Mouse (Mus musculus) ES-E14 (cell line): ENCODE measurements around the gene Kif26b. TPM values are rescaled to one million over a fixed set of nuclear protein-coding genes. Genes with fewer than 3 reads are reported as not detected.
A peak's percentile ranks its signal among the peaks of the same experiment; 100 is the strongest.

Source experiments
- DNase-seq: peaks from one replicate; pipeline ENCODE4 v3.0.0-alpha.2; 2013; ENCODE audit warnings: low read depth, low spot score
- H3K27ac ChIP-seq: 2 replicates; pipeline ENCODE4 v1.5.1; 2012; ENCODE audit warnings: low read depth, mild to moderate bottlenecking, low read length, moderate library complexity, mixed read lengths; ENCODE audit not compliant: poor library complexity, insufficient read depth, severe bottlenecking
- H3K36me3 ChIP-seq: 2 replicates; pipeline ENCODE4 v1.6.1; 2012; ENCODE audit warnings: mild to moderate bottlenecking, low read length, moderate library complexity, mixed read lengths; ENCODE audit not compliant: control insufficient read depth, poor library complexity, insufficient read depth, severe bottlenecking
- H3K4me1 ChIP-seq, 2 experiments: fragments of 150-350 bp in 1 of 2; sonication (generic) in 1 of 2; 2 replicates each; pipeline ENCODE4 v1.6.1; 2012; ENCODE audit warnings: low read length in 2 of 2, mild to moderate bottlenecking in 1 of 2, mixed read lengths in 1 of 2; ENCODE audit not compliant: control insufficient read depth in 2 of 2, insufficient read depth in 2 of 2, poor library complexity in 1 of 2
- H3K4me3 ChIP-seq, 2 experiments: fragments of 150-350 bp in 1 of 2; sonication (generic) in 1 of 2; 2 replicates each; pipeline ENCODE4 v1.5.1; 2012; ENCODE audit warnings: low read length in 2 of 2, low read depth in 1 of 2, mild to moderate bottlenecking in 1 of 2, mixed read lengths in 1 of 2; ENCODE audit not compliant: insufficient read depth in 1 of 2, poor library complexity in 1 of 2, severe bottlenecking in 1 of 2
- H3K9ac ChIP-seq: 2 replicates; pipeline ENCODE4 v1.6.1; 2012; ENCODE audit warnings: low read depth, mild to moderate bottlenecking, low read length, mixed read lengths; ENCODE audit not compliant: poor library complexity, insufficient read depth, severe bottlenecking
- H3K9me3 ChIP-seq: fragments of 150-350 bp; sonication (generic); 2 replicates; pipeline ENCODE4 v1.6.1; 2012; ENCODE audit warnings: low read depth, mild to moderate bottlenecking, low read length; ENCODE audit not compliant: control insufficient read depth, insufficient read depth
- CHD2 ChIP-seq: IDR thresholded peaks from 2 replicates; pipeline ENCODE4 v1.6.1; 2014; ENCODE audit warnings: mild to moderate bottlenecking, low read depth, low read length, inconsistent platforms
- HCFC1 ChIP-seq: IDR thresholded peaks from 2 replicates; pipeline ENCODE4 v1.6.1; 2012; ENCODE audit warnings: low read length, inconsistent platforms, borderline replicate concordance; ENCODE audit not compliant: insufficient read depth
- MAFK ChIP-seq: IDR thresholded peaks from 2 replicates; pipeline ENCODE4 v1.6.1; 2014; ENCODE audit warnings: mild to moderate bottlenecking, low read depth, low read length, inconsistent platforms; ENCODE audit not compliant: insufficient read depth
- ZC3H11A ChIP-seq: IDR thresholded peaks from 2 replicates; pipeline ENCODE4 v1.6.1; 2012; ENCODE audit warnings: low read depth, mild to moderate bottlenecking, inconsistent platforms, low read length, borderline replicate concordance
- ZNF384 ChIP-seq: IDR thresholded peaks from 2 replicates; pipeline ENCODE4 v1.6.1; 2012; ENCODE audit warnings: low read depth, low read length, inconsistent platforms
- in situ Hi-C, 2 experiments: fragments of 600-800 bp; cut with MboI; formaldehyde crosslinking; loops; one replicate each; pipeline ENCODE4 v1.15.1; 2025; ENCODE audit warnings: low sequenced_read_pairs in 2 of 2, inconsistent platforms in 1 of 2; ENCODE audit not compliant: unreplicated experiment in 2 of 2
- total RNA-seq: library from RNA; depleted of rRNA; stranded (reverse); fragments of 300-350 nt; gene quantifications from 2 replicates; pipeline ENCODE4 v1.2.3, GENCODE M21; 2012

Kif26b gene
- total RNA-seq, 1 experiment, result 0.94 TPM

DNA sequence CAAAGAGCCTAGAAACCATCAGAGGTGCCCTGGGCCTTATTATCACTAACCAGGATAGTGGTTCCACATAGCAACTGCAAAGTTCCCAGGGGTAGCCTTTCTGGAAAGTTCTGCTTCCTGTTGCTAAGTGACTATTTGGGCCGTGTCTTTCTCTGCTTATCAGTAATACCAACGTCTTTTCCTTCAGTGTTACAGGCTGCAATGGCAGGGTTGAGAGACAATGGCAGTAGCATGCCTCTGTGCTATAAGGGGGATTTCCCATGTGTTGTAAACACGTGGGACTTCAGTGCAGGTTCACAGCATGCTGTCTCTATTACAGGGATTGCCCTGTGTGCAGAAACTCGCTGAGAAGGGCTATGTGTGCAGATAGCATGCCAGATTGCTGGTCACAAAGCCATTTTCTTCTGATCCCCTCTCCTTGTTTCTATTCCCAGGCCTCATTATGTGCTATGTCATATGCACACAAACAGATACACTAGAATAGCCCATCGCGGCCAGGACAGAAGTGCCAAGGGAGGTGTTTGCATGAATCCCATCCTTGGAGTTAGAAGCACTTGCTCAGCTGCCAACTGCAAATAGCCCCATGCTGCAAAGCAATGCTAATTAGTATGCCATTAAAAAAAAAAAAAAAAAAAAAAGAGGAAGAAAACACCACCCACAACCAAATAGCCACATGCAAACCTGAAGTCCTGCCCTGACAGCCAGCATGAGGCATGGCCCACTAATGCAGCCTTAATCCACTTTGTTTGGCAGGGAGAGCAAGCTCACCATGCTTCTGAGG, 384.2 kb downstream of the Kif26b start:
- TF ChIP-seq MAFK (no peak), HCFC1 (no peak), ZNF384 (no peak), CHD2 (no peak), ZC3H11A (no peak)
- Histone ChIP-seq H3K36me3 (no peaks in the 10 kb centered on the region), H3K9ac (no peak overlapping the region), H3K4me1 (0 out of 4 replicates have a peak, but pooled peaks cover 0 to 2% of the 10 kb centered on the region in 2 experiments), H3K4me3 (no peak overlapping the region), H3K9me3 (no peaks in the 10 kb centered on the region), H3K27ac (no peak overlapping the region)
- in situ Hi-C loops, result no loop called here
- no peak for DNase-seq

DNA sequence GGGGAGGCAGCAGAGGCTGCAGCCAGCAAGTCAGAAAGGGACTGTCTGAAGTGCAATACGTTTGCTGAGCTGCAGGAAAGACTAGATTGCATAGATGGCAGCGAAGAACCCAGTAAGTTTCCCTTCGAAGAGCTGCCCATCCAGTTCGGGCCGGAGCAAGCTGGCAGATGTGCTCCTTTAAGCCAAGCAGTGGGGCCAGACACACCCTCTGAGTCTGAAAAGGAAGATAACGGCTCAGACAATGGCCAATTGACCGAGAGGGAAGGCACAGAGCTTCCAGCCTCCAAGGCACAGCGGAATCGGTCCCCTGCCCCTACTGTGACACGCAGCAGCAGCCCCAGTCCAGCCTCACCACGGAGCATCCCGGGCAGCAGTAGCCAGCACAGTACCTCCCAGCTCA, 386.1 kb downstream of the Kif26b start:
- Histone ChIP-seq H3K27ac (no peak overlapping the region), H3K9me3 (no peaks in the 10 kb centered on the region), H3K4me1 (0 out of 4 replicates have a peak, but pooled peaks cover 0 to 2% of the 10 kb centered on the region in 2 experiments), H3K36me3 (no peaks in the 10 kb centered on the region), H3K4me3 (no peak overlapping the region), H3K9ac (no peak overlapping the region)
- in situ Hi-C loops, result no loop called here
- no peak for TF ChIP-seq MAFK
- no peak for TF ChIP-seq ZC3H11A
- no peak for TF ChIP-seq ZNF384
- TF ChIP-seq CHD2, result no peak
- TF ChIP-seq HCFC1, result no peak
- DNase-seq, result peak; percentile 34

DNA sequence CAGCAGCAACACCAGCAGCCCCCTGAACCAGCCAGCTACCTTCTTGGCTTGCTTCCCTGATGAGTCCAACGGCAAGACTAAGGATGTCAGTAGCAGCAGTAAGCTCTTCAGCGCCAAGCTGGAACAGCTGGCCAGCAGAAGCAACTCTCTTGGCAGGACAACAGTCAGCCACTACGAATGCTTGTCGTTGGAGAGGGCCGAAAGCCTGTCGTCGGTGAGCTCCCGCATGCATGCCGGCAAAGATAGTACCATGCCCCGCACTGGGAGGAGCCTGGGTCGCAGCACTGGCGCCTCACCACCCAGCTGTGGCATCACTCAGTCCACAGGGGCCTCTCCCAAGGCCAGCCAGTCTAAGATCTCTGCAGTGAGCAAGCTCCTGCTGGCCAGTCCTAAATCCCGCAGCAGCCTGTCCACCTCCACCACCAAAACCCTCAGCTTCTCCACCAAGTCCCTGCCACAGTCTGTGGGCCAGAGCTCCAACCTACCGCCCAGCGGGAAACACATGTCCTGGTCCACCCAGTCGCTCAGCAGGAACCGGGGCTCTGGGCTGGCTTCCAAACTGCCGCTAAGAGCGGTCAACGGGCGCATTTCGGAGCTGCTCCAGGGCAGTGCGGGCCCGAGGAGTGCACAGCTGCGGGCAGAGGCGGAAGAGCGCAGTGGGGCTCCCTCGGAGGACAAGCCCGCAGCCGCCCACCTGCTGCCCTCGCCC, 388.4 kb downstream of the Kif26b start:
- no peaks in the 10 kb centered on the region for H3K36me3 ChIP-seq
- peak overlapping the region; percentile 28 to 56; a peak in 3 of 4 replicates for H3K4me3 ChIP-seq
- DNase-seq, result no peak

DNA sequence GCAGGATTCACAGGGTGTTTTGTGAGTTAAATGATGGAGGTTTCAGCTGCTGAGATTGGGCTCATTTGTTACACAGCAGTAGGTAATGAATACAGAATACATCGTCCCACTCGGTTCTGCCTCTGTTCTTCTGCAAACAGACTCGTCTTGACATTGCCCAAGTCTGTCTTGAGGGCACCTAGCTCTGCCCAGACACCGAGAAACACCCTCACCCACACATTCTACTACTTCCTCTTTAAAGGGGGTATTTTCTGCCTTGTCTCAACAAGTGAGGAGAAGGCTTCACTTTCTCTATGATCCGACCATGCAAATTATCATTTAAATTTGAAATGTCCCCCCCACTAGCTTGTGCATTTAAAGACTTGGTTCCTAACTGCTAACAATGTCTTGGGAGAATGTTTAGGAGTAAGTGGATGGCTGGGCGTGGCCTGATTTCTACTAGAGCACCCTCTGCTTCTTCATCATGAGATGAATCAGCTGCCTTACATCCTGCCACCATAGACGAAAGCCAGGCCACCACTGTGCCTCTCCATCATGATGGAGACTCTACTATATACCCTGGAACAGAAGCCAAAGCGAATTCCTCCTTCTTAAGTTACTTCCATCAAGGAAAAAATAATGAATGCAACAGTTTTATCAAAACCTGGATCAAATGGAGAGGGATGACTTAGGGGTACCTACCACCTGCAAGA, 395.7 kb downstream of the Kif26b start:
- Histone ChIP-seq H3K4me3 (no peak overlapping the region), H3K27ac (no peak overlapping the region), H3K4me1 (no peaks in the 10 kb centered on the region), H3K9ac (no peak overlapping the region), H3K9me3 (no peaks in the 10 kb centered on the region), H3K36me3 (no peaks in the 10 kb centered on the region)
- DNase-seq, result no peak
- TF ChIP-seq ZC3H11A (no peak), MAFK (no peak), HCFC1 (no peak), ZNF384 (no peak), CHD2 (no peak)
- in situ Hi-C loops, result no loop called here

More for the DNA sequence above, 388.4 kb downstream of the Kif26b start:
- no peaks in the 10 kb centered on the region for H3K9me3 ChIP-seq
- 0 out of 4 replicates have a peak, but pooled peaks cover 0 to 2% of the 10 kb centered on the region in 2 experiments for H3K4me1 ChIP-seq
- TF ChIP-seq ZNF384, result no peak
- TF ChIP-seq MAFK, result no peak
- no peak for TF ChIP-seq HCFC1
- TF ChIP-seq CHD2, result no peak
- TF ChIP-seq ZC3H11A, result no peak
- in situ Hi-C loops, result no loop called here
- H3K27ac ChIP-seq, result no peak overlapping the region
- peak overlapping the region; percentile 19; the same call in 1 of the 2 replicates for H3K9ac ChIP-seq
